Mouse (Mus musculus): ENCODE results near the gene Hps3. TPM values are rescaled to one million over a fixed set of nuclear protein-coding genes. Genes with fewer than 3 reads are reported as not detected.
A peak's percentile ranks its signal among the peaks of the same experiment; 100 is the strongest.
"Not testable (repeated sequence)": the region's sequence is repeated elsewhere in the genome, so short reads cannot be mapped to it uniquely, and the experiment has no call there.

Gene Hps3
- polyA plus RNA-seq, 1 experiment: not detected

- WGBS: 76% methylated on average over 3 of the region's 3 CpGs
- TF ChIP-seq CTCF (IDR thresholded peaks at IDR 0.05; ENCODE audit: insufficient read depth, low read depth, low read length): no peak
- no peak for TF ChIP-seq POLR2A (IDR thresholded peaks at IDR 0.05; ENCODE audit: insufficient read depth, low read depth, low read length)
- Histone ChIP-seq H3K4me1 (ENCODE audit: control insufficient read depth, insufficient read depth, low read length) (no peaks in the 10 kb centered on the region), H3K27ac (ENCODE audit: insufficient read depth, low read depth, low read length) (no peak overlapping the region), H3K4me3 (ENCODE audit: insufficient read depth, low read depth, low read length) (no peak overlapping the region)
Observed at GRCm38 (mm10) chr3:19960570-19961114, 74.5 kb downstream of the Hps3 start.

- H3K4me1 ChIP-seq (ENCODE audit: control insufficient read depth, insufficient read depth, low read length): no peaks in the 10 kb centered on the region
- no peak overlapping the region for H3K27ac ChIP-seq (ENCODE audit: insufficient read depth, low read depth, low read length)
- H3K4me3 ChIP-seq (ENCODE audit: insufficient read depth, low read depth, low read length): no peak overlapping the region
- WGBS: 72% methylated on average over 1 of the region's 1 CpGs
- TF ChIP-seq CTCF (IDR thresholded peaks at IDR 0.05; ENCODE audit: insufficient read depth, low read depth, low read length) (no peak), POLR2A (IDR thresholded peaks at IDR 0.05; ENCODE audit: insufficient read depth, low read depth, low read length) (no peak)
Observed at GRCm38 (mm10) chr3:19958983-19959382, 76.1 kb downstream of the Hps3 start.

GRCm38 (mm10) chr3:19958031-19958430 lies 77.1 kb downstream of the Hps3 start:
- Histone ChIP-seq H3K27ac (ENCODE audit: insufficient read depth, low read depth, low read length) (no peak overlapping the region), H3K4me1 (ENCODE audit: control insufficient read depth, insufficient read depth, low read length) (no peaks in the 10 kb centered on the region), H3K4me3 (ENCODE audit: insufficient read depth, low read depth, low read length) (no peak overlapping the region)
- TF ChIP-seq POLR2A (IDR thresholded peaks at IDR 0.05; ENCODE audit: insufficient read depth, low read depth, low read length) (no peak), CTCF (IDR thresholded peaks at IDR 0.05; ENCODE audit: insufficient read depth, low read depth, low read length) (no peak)

- Histone ChIP-seq H3K4me1 (ENCODE audit: control insufficient read depth, insufficient read depth, low read length) (no peaks in the 10 kb centered on the region), H3K4me3 (ENCODE audit: insufficient read depth, low read depth, low read length) (no peak within 1 kb of the TSS), H3K27ac (ENCODE audit: insufficient read depth, low read depth, low read length) (no peak within 1 kb of the TSS)
- TF ChIP-seq POLR2A (IDR thresholded peaks at IDR 0.05; ENCODE audit: insufficient read depth, low read depth, low read length) (no peak), CTCF (IDR thresholded peaks at IDR 0.05; ENCODE audit: insufficient read depth, low read depth, low read length) (no peak)
- WGBS: 38% methylated on average over 5 of the region's 5 CpGs
Observed at GRCm38 (mm10) chr3:19956885-19957284, 78.2 kb downstream of the Hps3 start, which contains the start of gene Cp. Cp (plus strand) TSS chr3:19957054.

GRCm38 (mm10) chr3:19953865-19954264 lies 81.2 kb downstream of the Hps3 start:
- WGBS: 20% methylated on average over 3 of the region's 3 CpGs

GRCm38 (mm10) chr3:19953425-19953824 lies 81.7 kb downstream of the Hps3 start:
- TF ChIP-seq CTCF (IDR thresholded peaks at IDR 0.05; ENCODE audit: insufficient read depth, low read depth, low read length) (no peak), POLR2A (IDR thresholded peaks at IDR 0.05; ENCODE audit: insufficient read depth, low read depth, low read length) (no peak)
- 28% methylated on average over 1 of the region's 1 CpGs for WGBS
- no peak overlapping the region for H3K4me3 ChIP-seq (ENCODE audit: insufficient read depth, low read depth, low read length)
- peak overlapping the region; percentile 69; the same call in 1 of the 2 replicates for H3K27ac ChIP-seq (ENCODE audit: insufficient read depth, low read depth, low read length)
- H3K4me1 ChIP-seq (ENCODE audit: control insufficient read depth, insufficient read depth, low read length): no peaks in the 10 kb centered on the region

More at GRCm38 (mm10) chr3:19953865-19954264, 81.2 kb downstream of the Hps3 start:
- TF ChIP-seq CTCF (IDR thresholded peaks at IDR 0.05; ENCODE audit: insufficient read depth, low read depth, low read length) (no peak), POLR2A (IDR thresholded peaks at IDR 0.05; ENCODE audit: insufficient read depth, low read depth, low read length) (no peak)
- no peaks in the 10 kb centered on the region for H3K4me1 ChIP-seq (ENCODE audit: control insufficient read depth, insufficient read depth, low read length)
- no peak overlapping the region for H3K4me3 ChIP-seq (ENCODE audit: insufficient read depth, low read depth, low read length)
- no peak overlapping the region for H3K27ac ChIP-seq (ENCODE audit: insufficient read depth, low read depth, low read length)

- not testable (repeated sequence) for H3K4me1 ChIP-seq (ENCODE audit: control insufficient read depth, insufficient read depth, low read length); H3K4me3 ChIP-seq (ENCODE audit: insufficient read depth, low read depth, low read length); H3K27ac ChIP-seq (ENCODE audit: insufficient read depth, low read depth, low read length)
- 100% methylated on average over 1 of the region's 1 CpGs for WGBS
Observed at GRCm38 (mm10) chr3:19949401-19949800, 85.7 kb downstream of the Hps3 start.

GRCm38 (mm10) chr3:19948552-19948951 lies 86.6 kb downstream of the Hps3 start:
- TF ChIP-seq POLR2A (IDR thresholded peaks at IDR 0.05; ENCODE audit: insufficient read depth, low read depth, low read length) (no peak), CTCF (IDR thresholded peaks at IDR 0.05; ENCODE audit: insufficient read depth, low read depth, low read length) (no peak)
- Histone ChIP-seq H3K27ac (ENCODE audit: insufficient read depth, low read depth, low read length) (no peak overlapping the region), H3K4me3 (ENCODE audit: insufficient read depth, low read depth, low read length) (no peak overlapping the region), H3K4me1 (ENCODE audit: control insufficient read depth, insufficient read depth, low read length) (no peaks in the 10 kb centered on the region)

Other genes starting within 250 kb of the Hps3 start
- gene Cp, start 78.3 kb downstream of the Hps3 start, polyA plus RNA-seq (2012; ENCODE audit: insufficient read depth, insufficient read length, low replicate concordance, missing spikeins): not detected in 2 replicates
- not detected in 2 replicates for gene Hltf, start 22.5 kb upstream of the Hps3 start, polyA plus RNA-seq (2012; ENCODE audit: insufficient read depth, insufficient read length, low replicate concordance, missing spikeins)
- not detected in 2 replicates for gene Gyg, start 120.0 kb upstream of the Hps3 start, polyA plus RNA-seq (2012; ENCODE audit: insufficient read depth, insufficient read length, low replicate concordance, missing spikeins)
- gene Cpa3, start 206.9 kb upstream of the Hps3 start, polyA plus RNA-seq (2012; ENCODE audit: insufficient read depth, insufficient read length, low replicate concordance, missing spikeins): not detected in 2 replicates
- not detected in 2 replicates for gene Cpb1, start 240.4 kb upstream of the Hps3 start, polyA plus RNA-seq (2012; ENCODE audit: insufficient read depth, insufficient read length, low replicate concordance, missing spikeins)